Mouse (Mus musculus) lung, adult 2 months (tissue): ENCODE measurements at regions not wholly inside any gene's neighbourhood (a gene's known extent, or its start where the extent isn't known, plus 50 kb on each side); places are given as distances from the start of the nearest gene placed in this dataset.

ENCODE experiments used
- CTCF ChIP-seq: fragments of 200-500 bp; IDR thresholded peaks from 2 replicates; pipeline ENCODE4 v1.5.1; 2011; ENCODE audit warnings: mild to moderate bottlenecking, low read length, control low read depth; ENCODE audit not compliant: insufficient read depth
- POLR2A ChIP-seq: fragments of 200-500 bp; IDR thresholded peaks from 2 replicates; pipeline ENCODE4 v1.6.1; 2011; ENCODE audit warnings: low read depth, mild to moderate bottlenecking, control low read depth, low read length, borderline replicate concordance; ENCODE audit errors: extremely low read depth

GRCm38 (mm10) chr16:65376553-65376952, 143.8 kb upstream of the Pou1f1 start:
- TF ChIP-seq POLR2A (no peak), CTCF (no peak)
